Mouse (Mus musculus) heart, embryonic 16.5 days (tissue): ENCODE data around the gene Olfr20. TPM values are rescaled to one million over a fixed set of nuclear protein-coding genes. Genes with fewer than 3 reads are reported as not detected.
A peak's percentile ranks its signal among the peaks of the same experiment; 100 is the strongest.
"Not testable (repeated sequence)": the region's sequence is repeated elsewhere in the genome, so short reads cannot be mapped to it uniquely, and the experiment has no call there.

ENCODE experiments used
- ATAC-seq: fragments of 200-750 bp; cut with Nextera tagmentation; replicated peaks from 2 replicates; pipeline ENCODE4 v1.8.0; 2017; ENCODE audit warnings: moderate number of reproducible peaks; ENCODE audit not compliant: insufficient read depth, low FRiP score; ENCODE audit errors: extremely low read depth
- H3K27ac ChIP-seq: fragments of 300-500 bp; sonication (generic); 2 replicates; pipeline ENCODE4 v1.5.1; 2014; ENCODE audit warnings: mild to moderate bottlenecking, low read length, control low read depth, moderate library complexity
- H3K27me3 ChIP-seq: fragments of 300-500 bp; sonication (generic); 2 replicates; pipeline ENCODE4 v1.6.1; 2014; ENCODE audit warnings: low read length, mixed read lengths; ENCODE audit not compliant: control insufficient read depth, insufficient read depth
- H3K36me3 ChIP-seq: fragments of 300-500 bp; sonication (generic); 2 replicates; pipeline ENCODE4 v1.6.1; 2014; ENCODE audit not compliant: control insufficient read depth, insufficient read depth
- H3K4me1 ChIP-seq: fragments of 300-500 bp; sonication (generic); 2 replicates; pipeline ENCODE4 v1.6.1; 2014; ENCODE audit warnings: low read length, mixed read lengths; ENCODE audit not compliant: control insufficient read depth, insufficient read depth
- H3K4me2 ChIP-seq: fragments of 300-500 bp; sonication (generic); 2 replicates; pipeline ENCODE4 v1.6.1; 2014; ENCODE audit warnings: low read depth, mild to moderate bottlenecking, control low read depth, low read length
- H3K4me3 ChIP-seq: fragments of 300-500 bp; sonication (generic); 2 replicates; pipeline ENCODE4 v1.5.1; 2014; ENCODE audit warnings: mild to moderate bottlenecking, control low read depth, low read length
- H3K9ac ChIP-seq: fragments of 300-500 bp; sonication (generic); 2 replicates; pipeline ENCODE4 v1.6.1; 2014; ENCODE audit warnings: low read length, control low read depth
- H3K9me3 ChIP-seq: fragments of 300-500 bp; sonication (generic); replicated peaks from 2 replicates; pipeline ENCODE4 v1.6.1; 2016; ENCODE audit warnings: low read length; ENCODE audit not compliant: control insufficient read depth
- WGBS: fragments of 180-500 bp; shearing (Covaris S2); extraction: QIAGEN DNeasy Blood & Tissue Kit; methylation state at CpG from one replicate; pipeline ENCODE4 v1.1.7; 2014; 5-methylcytosine and 5-hydroxymethylcytosine counted together
- polyA plus RNA-seq: library from polyadenylated mRNA; unstranded; fragments of >200 nt; fragmentation: Nextera tagmentation; extraction: Ambion mirVana; gene quantifications from 2 replicates; pipeline ENCODE4 v1.2.1, GENCODE M21; 2015

Gene Olfr20
- not detected in 2 replicates for polyA plus RNA-seq

DNA sequence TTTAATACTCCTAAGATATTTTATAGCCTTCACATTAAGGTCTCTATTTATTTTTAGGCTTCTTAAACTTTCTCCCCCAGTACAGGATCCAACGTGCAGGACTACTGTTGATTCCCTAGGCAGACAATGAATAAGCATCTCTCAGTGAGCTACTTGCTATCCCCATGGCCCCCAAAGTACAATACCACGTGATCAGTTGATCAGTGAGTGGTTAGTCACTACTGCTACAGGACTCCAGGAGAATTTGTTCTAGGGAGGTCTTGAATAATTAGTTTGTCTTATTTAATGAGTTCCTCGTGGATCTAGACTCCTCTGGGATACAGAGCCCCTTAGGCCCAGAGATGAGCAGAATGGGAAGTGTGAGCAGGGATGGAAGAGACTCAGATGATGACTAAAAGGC, at the start of gene Olfr20:
TSS of gene Olfr20 (plus strand) at position 301 of the 400 bp plus-strand sequence.
- H3K27ac ChIP-seq = no peak within 1 kb of the TSS
- H3K27me3 ChIP-seq = no peaks in the 10 kb centered on the region
- H3K9ac ChIP-seq = no peak within 1 kb of the TSS
- no peaks in the 10 kb centered on the region for H3K36me3 ChIP-seq
- no peak for ATAC-seq
- no peak within 1 kb of the TSS for H3K4me3 ChIP-seq
- H3K4me1 ChIP-seq = no peaks in the 10 kb centered on the region
- WGBS = 43% methylated on average over 3 of the region's 3 CpGs
- no peaks in the 10 kb centered on the region for H3K9me3 ChIP-seq
- H3K4me2 ChIP-seq = no peak within 1 kb of the TSS

DNA sequence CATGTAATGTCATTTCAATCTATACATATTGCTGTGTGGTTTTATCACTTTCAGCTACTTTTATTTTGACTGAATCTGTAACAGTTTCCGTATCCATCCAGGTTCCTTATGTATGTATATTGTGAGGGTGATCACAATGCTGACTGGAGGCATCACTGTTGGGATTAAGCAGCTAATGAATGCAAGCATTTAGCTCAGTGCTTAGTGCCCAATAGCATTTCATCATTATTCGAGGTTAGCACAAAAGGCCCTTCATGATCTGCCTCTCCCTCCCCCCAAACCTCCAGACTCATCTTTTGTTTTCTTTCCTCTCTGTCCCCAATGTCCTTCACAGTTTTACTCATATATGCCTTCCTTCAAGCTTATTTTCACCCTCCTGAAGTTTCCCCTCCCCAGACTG, 47.5 kb upstream of the Olfr20 start:
- no peak overlapping the region for H3K4me2 ChIP-seq

DNA sequence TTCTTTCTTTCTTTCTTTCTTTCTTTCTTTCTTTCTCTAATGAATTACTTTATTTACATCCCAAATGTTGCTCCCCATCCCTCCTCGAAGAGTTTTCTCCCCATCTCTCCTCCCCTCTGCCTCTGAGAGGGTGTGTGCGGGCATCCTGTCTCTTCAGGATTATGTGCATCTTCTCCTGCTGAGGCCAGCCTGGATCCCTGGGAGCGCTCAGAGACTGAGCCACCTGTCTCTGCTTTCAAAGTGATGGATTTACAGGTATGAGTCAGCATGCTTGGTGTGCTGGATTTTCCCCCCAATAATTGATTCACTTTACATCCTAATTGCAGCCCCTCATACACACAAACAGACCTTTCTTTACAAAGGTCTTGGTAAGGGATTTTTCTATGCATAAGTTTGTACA, 34.6 kb upstream of the Olfr20 start:
- no peak overlapping the region for H3K4me3 ChIP-seq
- no peak for ATAC-seq
- no peaks in the 10 kb centered on the region for H3K27me3 ChIP-seq
- H3K4me2 ChIP-seq = no peak overlapping the region
- no peaks in the 10 kb centered on the region for H3K9me3 ChIP-seq
- no peak overlapping the region for H3K27ac ChIP-seq
- H3K36me3 ChIP-seq = no peaks in the 10 kb centered on the region
- no peaks in the 10 kb centered on the region for H3K4me1 ChIP-seq
- 36% methylated on average over 3 of the region's 3 CpGs for WGBS
- no peak overlapping the region for H3K9ac ChIP-seq

More for the DNA sequence above, 47.5 kb upstream of the Olfr20 start:
- no peaks in the 10 kb centered on the region for H3K27me3 ChIP-seq
- H3K4me1 ChIP-seq = no peaks in the 10 kb centered on the region
- ATAC-seq = no peak
- H3K4me3 ChIP-seq = no peak overlapping the region
- 61% methylated on average over 2 of the region's 2 CpGs for WGBS
- no peak overlapping the region for H3K9ac ChIP-seq
- H3K27ac ChIP-seq = no peak overlapping the region
- no peaks in the 10 kb centered on the region for H3K9me3 ChIP-seq
- H3K36me3 ChIP-seq = no peaks in the 10 kb centered on the region

DNA sequence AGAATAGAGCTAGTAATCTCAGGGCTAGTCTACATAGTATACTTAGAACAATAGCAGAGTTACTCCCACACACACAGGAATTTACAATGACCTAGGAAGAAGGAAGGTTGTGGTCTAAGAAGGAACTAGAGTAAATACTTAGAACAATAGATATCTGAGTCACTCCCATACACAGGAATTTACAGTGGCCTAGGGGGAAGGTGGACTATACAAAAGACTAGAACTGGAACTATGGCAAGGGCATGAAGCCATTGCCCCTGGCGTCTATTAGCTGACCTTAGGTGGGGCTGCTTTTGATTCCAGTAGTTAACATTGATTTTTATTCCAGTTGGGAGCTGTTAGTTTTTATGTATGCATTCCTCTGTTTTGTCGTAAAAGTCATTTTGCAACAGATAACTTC, 32.0 kb upstream of the Olfr20 start:
- not testable (repeated sequence) for H3K4me2 ChIP-seq, H3K36me3 ChIP-seq, H3K4me3 ChIP-seq, H3K27me3 ChIP-seq, H3K9ac ChIP-seq, H3K4me1 ChIP-seq, ATAC-seq, H3K9me3 ChIP-seq, H3K27ac ChIP-seq
- 60% methylated on average over 2 of the region's 2 CpGs for WGBS

DNA sequence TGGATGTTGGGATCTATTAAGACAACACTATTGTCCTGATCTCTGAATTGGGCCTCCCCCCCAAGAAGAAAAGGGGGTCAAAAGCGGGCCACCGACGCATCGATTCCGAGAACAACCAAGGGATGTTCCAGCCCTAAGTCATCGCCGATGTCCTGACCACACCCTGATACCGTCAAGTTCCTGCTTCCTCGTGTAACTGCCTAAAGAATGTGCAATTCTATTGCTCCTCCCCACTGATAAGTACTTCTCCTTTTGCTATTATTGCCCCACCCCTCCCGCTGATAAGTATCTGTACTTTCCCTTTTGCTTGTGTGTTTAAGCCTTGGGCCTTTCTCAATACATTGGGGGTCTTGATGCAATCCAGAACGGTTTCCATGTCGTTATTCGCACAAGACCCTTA, 29.5 kb upstream of the Olfr20 start:
- not testable (repeated sequence) for H3K4me2 ChIP-seq, ATAC-seq, H3K27me3 ChIP-seq, H3K9me3 ChIP-seq, H3K9ac ChIP-seq, H3K27ac ChIP-seq, H3K36me3 ChIP-seq, H3K4me3 ChIP-seq, H3K4me1 ChIP-seq
- 87% methylated on average over 13 of the region's 13 CpGs for WGBS

DNA sequence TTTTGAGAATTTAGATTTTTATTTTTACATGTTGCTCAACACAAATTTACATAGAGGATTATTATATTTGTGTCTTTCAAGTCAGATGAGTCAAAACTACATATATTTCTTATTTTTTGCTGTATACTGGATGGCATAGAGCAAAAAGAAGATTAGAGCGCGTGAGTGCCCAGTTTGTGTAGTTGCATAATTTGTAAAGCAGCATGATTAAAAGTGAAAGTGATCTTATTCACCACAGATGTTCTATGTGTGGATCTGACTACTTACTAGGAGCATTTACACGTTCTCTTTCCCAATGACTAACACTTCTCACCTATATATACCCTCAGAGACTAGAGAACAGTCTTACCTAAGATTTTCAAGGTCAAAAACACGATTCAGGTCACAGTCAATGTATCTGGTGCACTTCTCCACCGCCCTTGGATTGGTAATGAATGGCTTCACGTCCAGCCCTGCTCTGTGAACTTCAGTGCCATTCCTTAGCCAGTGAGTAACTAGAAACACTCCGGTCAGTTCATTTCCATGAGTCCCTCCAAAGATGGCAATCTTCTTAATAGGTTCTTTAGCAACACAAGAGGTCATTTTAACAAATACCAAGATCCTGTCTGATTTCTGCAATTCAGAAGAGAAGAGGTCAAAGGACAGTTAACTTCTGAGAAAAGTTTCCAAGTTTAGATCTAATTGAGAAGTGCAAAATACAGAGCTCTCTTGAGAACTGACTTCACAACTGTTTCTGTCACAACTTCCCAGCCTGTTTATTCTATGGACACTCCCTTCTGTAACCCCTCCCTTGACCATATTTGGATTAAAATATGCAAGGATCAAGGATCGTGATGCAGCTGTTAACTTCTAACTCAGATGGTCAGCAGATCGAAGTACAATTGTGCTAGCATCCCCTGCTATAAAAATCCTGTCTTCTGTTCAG, 26.4 kb upstream of the Olfr20 start:
- no peak overlapping the region for H3K27ac ChIP-seq
- WGBS = 65% methylated on average over 9 of the region's 9 CpGs
- H3K4me2 ChIP-seq = no peak overlapping the region
- H3K4me3 ChIP-seq = no peak overlapping the region
- H3K36me3 ChIP-seq = no peaks in the 10 kb centered on the region
- H3K27me3 ChIP-seq = no peaks in the 10 kb centered on the region
- no peak overlapping the region for H3K9ac ChIP-seq
- H3K9me3 ChIP-seq = no peaks in the 10 kb centered on the region
- no peaks in the 10 kb centered on the region for H3K4me1 ChIP-seq
- no peak for ATAC-seq

DNA sequence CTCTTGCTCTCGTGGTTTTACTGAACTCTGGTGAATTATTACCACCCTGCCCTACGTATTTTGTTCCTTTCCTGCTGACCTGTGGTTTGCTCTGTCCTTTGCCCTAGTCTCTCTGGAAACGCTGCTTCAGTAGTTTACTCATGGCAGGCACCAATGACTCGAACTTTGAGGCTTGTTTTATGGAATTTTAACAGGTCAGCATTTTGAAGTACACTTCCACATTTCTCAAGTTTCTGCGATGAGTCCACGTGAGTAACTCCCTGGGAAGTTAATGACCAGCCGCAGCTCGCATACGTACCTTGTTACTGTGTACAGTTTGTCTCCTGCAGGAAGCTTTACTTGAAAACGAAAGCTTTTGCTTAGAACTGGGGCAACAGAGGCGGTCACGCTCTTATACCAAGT, 24.1 kb upstream of the Olfr20 start:
- H3K9me3 ChIP-seq = no peaks in the 10 kb centered on the region
- no peaks in the 10 kb centered on the region for H3K27me3 ChIP-seq
- no peaks in the 10 kb centered on the region for H3K4me1 ChIP-seq
- no peak overlapping the region for H3K4me2 ChIP-seq
- H3K9ac ChIP-seq = no peak overlapping the region
- ATAC-seq = no peak
- no peak overlapping the region for H3K27ac ChIP-seq
- 55% methylated on average over 12 of the region's 12 CpGs for WGBS
- H3K4me3 ChIP-seq = no peak overlapping the region
- H3K36me3 ChIP-seq = no peaks in the 10 kb centered on the region

DNA sequence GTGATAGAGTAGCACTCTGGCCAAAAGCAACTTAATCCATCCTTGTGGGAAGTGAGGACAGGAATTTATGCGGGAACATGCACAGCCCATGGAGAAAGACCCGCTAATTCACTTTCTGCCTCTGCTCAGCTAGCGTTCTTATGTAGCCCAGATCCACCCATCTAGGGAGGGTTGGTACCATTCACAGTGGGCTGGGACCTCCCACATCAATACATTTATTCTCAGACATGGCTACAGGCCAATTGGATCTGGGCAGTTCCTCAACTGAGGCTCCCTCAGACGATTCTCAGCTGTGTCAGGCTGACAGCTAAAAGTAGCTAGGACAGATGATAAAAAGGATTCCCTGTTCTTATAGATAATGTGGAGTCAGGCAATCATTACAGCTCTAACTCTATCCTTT, 23.2 kb upstream of the Olfr20 start:
- Histone ChIP-seq H3K9ac (no peak overlapping the region), H3K36me3 (no peaks in the 10 kb centered on the region), H3K4me1 (no peaks in the 10 kb centered on the region), H3K27me3 (no peaks in the 10 kb centered on the region), H3K4me2 (no peak overlapping the region), H3K27ac (no peak overlapping the region), H3K9me3 (no peaks in the 10 kb centered on the region), H3K4me3 (no peak overlapping the region)
- 0 out of 2 replicates have a peak, but pooled peaks have one; percentile 41 for ATAC-seq
- WGBS = 58% methylated on average over 4 of the region's 4 CpGs

DNA sequence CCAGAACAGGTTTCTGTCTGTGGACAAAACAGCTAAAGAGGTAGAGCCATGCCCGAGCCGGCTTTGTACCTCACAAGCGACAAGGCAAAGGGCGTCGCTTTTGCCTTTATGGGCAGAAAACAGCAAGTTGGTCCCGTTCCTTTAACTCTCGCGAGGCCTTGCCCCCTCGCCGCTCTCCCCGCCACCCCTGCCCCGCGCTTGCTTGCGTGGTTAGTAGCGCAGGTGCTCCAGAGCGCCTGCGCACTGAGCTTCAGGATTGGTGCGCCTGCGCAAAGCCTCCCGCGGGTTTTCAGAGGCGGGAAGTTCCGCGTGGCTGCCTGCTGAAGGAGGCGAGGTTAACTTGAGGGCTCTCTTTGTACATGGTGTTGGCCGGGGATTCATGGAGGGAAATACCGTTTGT, 21.1 kb upstream of the Olfr20 start, which contains the start of the genes Aspa, Gm49340 and Spata22:
TSS of gene Aspa (minus strand) at position 155 of the 400 bp plus-strand sequence.
TSS of gene Gm49340 (plus strand) at position 300 of the 400 bp plus-strand sequence.
TSS of gene Spata22 (plus strand) at position 300 of the 400 bp plus-strand sequence.
- no peaks in the 10 kb centered on the region for H3K9me3 ChIP-seq
- no peak within 1 kb of the TSS for H3K27ac ChIP-seq
- no peak for ATAC-seq
- no peak within 1 kb of the TSS for H3K4me3 ChIP-seq
- no peak within 1 kb of the TSS for H3K4me2 ChIP-seq
- H3K27me3 ChIP-seq = no peaks in the 10 kb centered on the region
- H3K36me3 ChIP-seq = no peaks in the 10 kb centered on the region
- WGBS = 72% methylated on average over 27 of the region's 27 CpGs
- H3K9ac ChIP-seq = no peak within 1 kb of the TSS
- no peaks in the 10 kb centered on the region for H3K4me1 ChIP-seq
